Mouse (Mus musculus) right cerebral cortex, postnatal 25 days (tissue): Measurements from ENCODE around the gene T2.

ENCODE experiments used
- DNase-seq: peaks from one replicate; pipeline ENCODE4 v3.0.0; 2022

The T2 gene

GRCm38 (mm10) chr17:8421517-8421916 is 65.7 kb downstream of the T2 start:
- no peak for DNase-seq

- no peak for DNase-seq
Measured at GRCm38 (mm10) chr17:8423283-8423682, 67.5 kb downstream of the T2 start.

- no peak for DNase-seq
Measured at GRCm38 (mm10) chr17:8429436-8429835, 73.6 kb downstream of the T2 start.

GRCm38 (mm10) chr17:8429896-8430295 is 74.1 kb downstream of the T2 start:
- no peak for DNase-seq

- DNase-seq, result no peak
Measured at GRCm38 (mm10) chr17:8432179-8432800, 76.5 kb downstream of the T2 start.

- DNase-seq, result no peak
Measured at GRCm38 (mm10) chr17:8433121-8433977, 77.6 kb downstream of the T2 start.

GRCm38 (mm10) chr17:8433978-8434960 is 78.5 kb downstream of the T2 start, which contains the start of gene T:
Gene T (plus strand): TSS chr17:8434423.
- no peak for DNase-seq

GRCm38 (mm10) chr17:8436184-8436583 is 80.4 kb downstream of the T2 start:
- DNase-seq, result no peak

- DNase-seq, result no peak
Measured at GRCm38 (mm10) chr17:8444062-8444461, 88.3 kb downstream of the T2 start.

- DNase-seq, result no peak
Measured at GRCm38 (mm10) chr17:8447676-8448192, 91.9 kb downstream of the T2 start.

- DNase-seq, result no peak
Measured at GRCm38 (mm10) chr17:8448324-8448723, 92.5 kb downstream of the T2 start.

- DNase-seq, result no peak
Measured at GRCm38 (mm10) chr17:8455196-8455595, 99.4 kb downstream of the T2 start.

GRCm38 (mm10) chr17:8455601-8456000 is 99.8 kb downstream of the T2 start:
- no peak for DNase-seq

- no peak for DNase-seq
Measured at GRCm38 (mm10) chr17:8456856-8457460, 101.2 kb downstream of the T2 start.

GRCm38 (mm10) chr17:8461568-8461967 is 105.8 kb downstream of the T2 start:
- DNase-seq, result peak; percentile 32

GRCm38 (mm10) chr17:8463482-8464128 is 107.8 kb downstream of the T2 start:
- DNase-seq, result peak; percentile 54

- DNase-seq, result no peak
Measured at GRCm38 (mm10) chr17:8467771-8468170, 112.0 kb downstream of the T2 start.

GRCm38 (mm10) chr17:8468716-8469344 is 113.0 kb downstream of the T2 start:
- peak; percentile 90 for DNase-seq
